Mouse (Mus musculus) embryonic facial prominence, embryonic 14.5 days (tissue): ENCODE data around the gene Aqp9. TPM values are rescaled to one million over a fixed set of nuclear protein-coding genes. Genes with fewer than 3 reads are reported as not detected.

ENCODE experiments used
- ATAC-seq: fragments of 200-750 bp; cut with Nextera tagmentation; 2 replicates; pipeline ENCODE4 v1.8.0; 2017; ENCODE audit warnings: low read depth, moderate number of reproducible peaks, moderate TSS enrichment
- DNase-seq: peaks from one replicate; pipeline ENCODE4 v3.0.0-alpha.2; 2015; ENCODE audit warnings: low spot score
- H3K27ac ChIP-seq: fragments of 300-500 bp; sonication (generic); replicated peaks from 2 replicates; pipeline ENCODE4 v1.5.1; 2014; ENCODE audit warnings: low read depth, mild to moderate bottlenecking, low read length, moderate library complexity
- H3K27me3 ChIP-seq: fragments of 300-500 bp; sonication (generic); replicated peaks from 2 replicates; pipeline ENCODE4 v1.6.1; 2014; ENCODE audit warnings: low read length; ENCODE audit not compliant: control insufficient read depth, insufficient read depth
- H3K36me3 ChIP-seq: fragments of 300-500 bp; sonication (generic); 2 replicates; pipeline ENCODE4 v1.6.1; 2014; ENCODE audit warnings: low read length, mixed read lengths; ENCODE audit not compliant: control insufficient read depth, insufficient read depth
- H3K4me1 ChIP-seq: fragments of 300-500 bp; sonication (generic); 2 replicates; pipeline ENCODE4 v1.6.1; 2014; ENCODE audit warnings: antibody characterized with exemption, low read length; ENCODE audit not compliant: control insufficient read depth, insufficient read depth
- H3K4me2 ChIP-seq: fragments of 300-500 bp; sonication (generic); 2 replicates; pipeline ENCODE4 v1.6.1; 2014; ENCODE audit warnings: low read depth, mild to moderate bottlenecking, low read length, moderate library complexity, mixed read lengths
- H3K4me3 ChIP-seq: fragments of 300-500 bp; sonication (generic); 2 replicates; pipeline ENCODE4 v1.5.1; 2014; ENCODE audit warnings: low read depth, mild to moderate bottlenecking, low read length
- H3K9ac ChIP-seq: fragments of 300-500 bp; sonication (generic); 2 replicates; pipeline ENCODE4 v1.6.1; 2014; ENCODE audit warnings: low read depth, mild to moderate bottlenecking, low read length, moderate library complexity, mixed read lengths
- H3K9me3 ChIP-seq: fragments of 300-500 bp; sonication (generic); 2 replicates; pipeline ENCODE4 v1.6.1; 2016; ENCODE audit warnings: low read length; ENCODE audit not compliant: control insufficient read depth
- whole genome bisulfite sequencing: fragments of 180-500 bp; shearing (Covaris S2); extraction: QIAGEN DNeasy Blood & Tissue Kit; methylation state at CpG from one replicate; pipeline ENCODE4 v1.1.7; 2014; 5-methylcytosine and 5-hydroxymethylcytosine counted together
- polyA plus RNA-seq: library from polyadenylated mRNA; unstranded; fragments of >200 nt; fragmentation: Nextera tagmentation; extraction: Ambion mirVana; gene quantifications from 2 replicates; pipeline ENCODE4 v1.2.1, GENCODE M21; 2014

The Aqp9 gene
- polyA plus RNA-seq, 1 experiment from 2014 or later: 0.68 TPM

DNA sequence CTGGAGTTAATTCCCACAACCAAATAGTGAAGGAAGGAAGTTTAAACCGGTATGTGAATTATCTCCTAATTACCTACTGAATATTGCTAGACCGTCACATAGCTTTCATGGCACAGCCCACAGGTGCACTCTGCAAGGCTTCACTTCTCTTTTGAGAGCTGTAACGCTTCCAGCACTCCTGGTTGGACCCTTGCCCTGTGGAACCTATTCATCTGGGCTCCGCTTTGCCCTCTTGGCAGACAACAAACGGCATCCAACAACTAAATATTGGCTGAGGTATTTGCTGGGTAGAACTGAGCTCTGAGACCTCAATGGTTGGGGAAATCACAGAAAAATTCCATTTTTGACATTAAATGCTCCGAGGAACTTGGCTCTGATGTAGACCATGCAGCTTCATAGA, 55.3 kb downstream of the Aqp9 start:
- DNase-seq (no peak), ATAC-seq (no peak)
- WGBS: 69% methylated on average over 6 of the region's 6 CpGs
- H3K4me2 ChIP-seq: no peak overlapping the region
- H3K4me3 ChIP-seq: no peak overlapping the region
- no peaks in the 10 kb centered on the region for H3K4me1 ChIP-seq
- no peak overlapping the region for H3K27ac ChIP-seq
- H3K9ac ChIP-seq: no peak overlapping the region
- H3K27me3 ChIP-seq: no peaks in the 10 kb centered on the region
- no peaks in the 10 kb centered on the region for H3K9me3 ChIP-seq
- no peaks in the 10 kb centered on the region for H3K36me3 ChIP-seq

GRCm38 (mm10) chr9:71103521-71103920, 65.0 kb downstream of the Aqp9 start:
- 44% methylated on average over 5 of the region's 5 CpGs for WGBS

GRCm38 (mm10) chr9:71094066-71094465, 74.4 kb downstream of the Aqp9 start:
- ATAC-seq (no peak), DNase-seq (no peak)
- Histone ChIP-seq H3K4me2 (no peak overlapping the region), H3K9ac (no peak overlapping the region), H3K4me1 (no peaks in the 10 kb centered on the region), H3K4me3 (no peak overlapping the region), H3K36me3 (no peaks in the 10 kb centered on the region), H3K27ac (no peak overlapping the region), H3K27me3 (no peaks in the 10 kb centered on the region), H3K9me3 (no peaks in the 10 kb centered on the region)
- 87% methylated on average over 6 of the region's 6 CpGs for WGBS

More at GRCm38 (mm10) chr9:71103521-71103920, 65.0 kb downstream of the Aqp9 start:
- H3K4me2 ChIP-seq: no peak overlapping the region
- H3K4me1 ChIP-seq: no peaks in the 10 kb centered on the region
- H3K9ac ChIP-seq: no peak overlapping the region
- H3K4me3 ChIP-seq: no peak overlapping the region
- no peak overlapping the region for H3K27ac ChIP-seq
- H3K36me3 ChIP-seq: no peaks in the 10 kb centered on the region
- no peaks in the 10 kb centered on the region for H3K27me3 ChIP-seq
- ATAC-seq (no peak), DNase-seq (peak; percentile 78)
- H3K9me3 ChIP-seq: no peaks in the 10 kb centered on the region

DNA sequence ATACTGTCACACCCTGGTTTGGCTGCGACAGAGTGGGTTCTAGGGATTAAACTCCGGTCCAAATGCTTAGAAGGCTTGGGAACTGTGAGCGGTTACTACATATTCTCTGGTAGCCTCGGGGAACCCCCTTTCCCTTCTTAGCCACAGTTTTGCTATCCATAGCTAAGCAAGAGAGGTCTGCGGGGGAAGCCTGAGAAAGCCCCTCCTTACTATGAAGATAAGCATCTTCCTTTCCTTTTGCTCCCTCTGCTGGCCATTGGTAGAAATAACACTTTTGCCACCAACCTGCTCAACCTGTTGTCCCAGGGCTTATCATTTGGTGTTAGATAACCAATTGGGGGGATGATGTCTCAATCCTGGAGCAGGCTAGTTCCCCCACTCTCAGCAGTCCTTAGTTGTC, 76.4 kb downstream of the Aqp9 start:
- H3K27me3 ChIP-seq: no peaks in the 10 kb centered on the region
- ATAC-seq (no peak; the same call in 1 of the 2 replicates), DNase-seq (peak; percentile 75)
- H3K9me3 ChIP-seq: no peaks in the 10 kb centered on the region
- H3K4me3 ChIP-seq: no peak overlapping the region
- H3K9ac ChIP-seq: no peak overlapping the region
- no peak overlapping the region for H3K27ac ChIP-seq
- H3K4me1 ChIP-seq: no peaks in the 10 kb centered on the region
- 63% methylated on average over 5 of the region's 5 CpGs for WGBS
- no peak overlapping the region for H3K4me2 ChIP-seq
- no peaks in the 10 kb centered on the region for H3K36me3 ChIP-seq

- ATAC-seq: no peak
- DNase-seq: peak; percentile 30
- Histone ChIP-seq H3K4me1 (no peaks in the 10 kb centered on the region), H3K4me2 (no peak overlapping the region), H3K36me3 (no peaks in the 10 kb centered on the region), H3K27me3 (no peaks in the 10 kb centered on the region), H3K4me3 (no peak overlapping the region), H3K9ac (no peak overlapping the region), H3K9me3 (no peaks in the 10 kb centered on the region), H3K27ac (no peak overlapping the region)
- WGBS: 43% methylated on average over 7 of the region's 7 CpGs
These were observed 89.3 kb downstream of the Aqp9 start for GRCm38 (mm10) chr9:71079201-71079600.

DNA sequence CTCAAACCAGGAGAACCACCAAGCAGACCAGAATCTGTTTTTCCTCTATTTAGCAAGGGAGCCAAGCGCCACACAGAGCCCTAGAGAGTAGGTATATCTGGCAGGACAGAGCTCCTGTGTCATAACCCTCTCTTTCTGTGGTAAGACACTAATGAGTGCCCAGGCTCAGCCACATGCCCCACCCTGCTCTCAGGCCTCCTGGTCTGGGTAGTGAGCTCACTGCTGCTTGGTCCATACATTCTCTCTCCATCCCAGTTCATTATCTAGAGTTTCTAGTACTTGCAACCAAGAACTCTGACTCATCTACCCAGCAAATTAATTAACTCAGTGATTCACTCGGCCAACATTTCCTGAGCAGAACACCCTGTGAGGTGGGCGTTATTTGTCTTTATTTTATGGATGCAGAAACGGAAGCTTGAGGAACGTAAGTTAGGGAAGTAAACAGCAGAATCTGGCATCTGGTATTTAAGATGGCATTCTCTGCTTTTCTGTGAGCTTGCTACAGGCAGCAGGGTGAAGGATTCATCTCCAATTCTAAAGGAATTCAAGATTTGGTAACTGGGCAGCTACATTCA, 91.1 kb downstream of the Aqp9 start:
- no peak overlapping the region for H3K27ac ChIP-seq

DNA sequence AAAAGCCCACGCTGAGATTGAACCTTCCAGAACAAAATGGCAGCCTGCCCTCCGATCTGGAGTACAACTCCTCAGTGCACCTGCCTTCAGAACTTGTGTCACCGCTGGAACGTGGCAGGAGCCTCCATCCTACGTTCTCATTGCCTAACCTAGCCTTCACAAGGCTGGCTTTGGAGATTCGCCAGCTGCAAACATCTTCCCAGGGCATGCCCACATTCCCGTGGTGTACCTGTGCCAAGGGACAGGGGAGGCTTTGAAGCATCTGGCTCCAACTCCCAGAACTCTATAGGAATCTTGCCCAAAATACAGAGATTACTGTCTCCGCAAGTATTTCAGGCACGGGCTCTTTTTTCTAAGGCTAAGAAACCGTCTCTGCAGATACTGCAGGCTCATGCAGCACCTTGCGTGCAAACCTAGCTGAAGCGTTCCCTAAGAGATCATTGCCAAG, 92.3 kb downstream of the Aqp9 start:
- Histone ChIP-seq H3K27ac (no peak overlapping the region), H3K36me3 (no peaks in the 10 kb centered on the region), H3K4me1 (peaks cover 11% of the 10 kb centered on the region), H3K4me2 (no peak overlapping the region), H3K9me3 (no peaks in the 10 kb centered on the region), H3K9ac (no peak overlapping the region), H3K27me3 (no peaks in the 10 kb centered on the region), H3K4me3 (no peak overlapping the region)
- 73% methylated on average over 12 of the region's 12 CpGs for WGBS
- no peak for ATAC-seq
- no peak for DNase-seq

More for the DNA sequence above, 91.1 kb downstream of the Aqp9 start:
- WGBS: 82% methylated on average over 5 of the region's 5 CpGs
- Histone ChIP-seq H3K27me3 (no peaks in the 10 kb centered on the region), H3K4me3 (no peak overlapping the region), H3K9ac (no peak overlapping the region), H3K4me1 (peaks cover 11% of the 10 kb centered on the region), H3K9me3 (no peaks in the 10 kb centered on the region), H3K4me2 (no peak overlapping the region), H3K36me3 (no peaks in the 10 kb centered on the region)
- no peak for ATAC-seq
- no peak for DNase-seq

- no peak overlapping the region for H3K4me2 ChIP-seq
- 58% methylated on average over 4 of the region's 4 CpGs for WGBS
These were observed 94.7 kb downstream of the Aqp9 start for GRCm38 (mm10) chr9:71073831-71074230.

DNA sequence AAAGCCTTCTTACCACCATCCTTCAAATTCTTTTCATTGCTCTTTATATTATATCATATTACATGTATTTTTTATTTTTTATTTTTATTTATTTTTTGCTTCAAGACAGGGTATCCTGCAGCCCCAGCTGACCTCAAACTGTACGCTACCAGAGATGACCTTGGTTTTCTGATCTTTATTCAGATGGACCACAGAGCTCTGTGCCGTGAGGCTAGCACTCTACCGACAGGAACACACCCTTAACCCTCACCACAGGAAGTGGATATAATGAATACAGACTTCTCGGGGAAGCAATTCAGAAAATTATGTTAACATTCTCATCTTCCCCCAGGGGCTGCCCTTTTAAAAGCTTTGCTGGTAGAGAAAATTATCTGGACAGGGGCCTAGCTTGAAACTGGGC, 95.4 kb downstream of the Aqp9 start:
- Histone ChIP-seq H3K4me2 (no peak overlapping the region), H3K27me3 (no peaks in the 10 kb centered on the region), H3K27ac (no peak overlapping the region), H3K36me3 (no peaks in the 10 kb centered on the region), H3K9ac (no peak overlapping the region), H3K9me3 (no peaks in the 10 kb centered on the region), H3K4me1 (peaks cover 11% of the 10 kb centered on the region), H3K4me3 (no peak overlapping the region)
- ATAC-seq (no peak), DNase-seq (peak; percentile 48)
- 25% methylated on average over 4 of the region's 4 CpGs for WGBS

More at GRCm38 (mm10) chr9:71073831-71074230, 94.7 kb downstream of the Aqp9 start:
- H3K9ac ChIP-seq: no peak overlapping the region
- DNase-seq: no peak
- H3K27me3 ChIP-seq: no peaks in the 10 kb centered on the region
- no peak overlapping the region for H3K4me3 ChIP-seq
- no peak overlapping the region for H3K27ac ChIP-seq
- ATAC-seq: no peak
- H3K36me3 ChIP-seq: no peaks in the 10 kb centered on the region
- no peaks in the 10 kb centered on the region for H3K9me3 ChIP-seq
- H3K4me1 ChIP-seq: peaks cover 11% of the 10 kb centered on the region
